Mouse (Mus musculus) testis, adult 2 months (tissue): ENCODE measurements around the gene Fam110a. TPM values are rescaled to one million over a fixed set of nuclear protein-coding genes. Genes with fewer than 3 reads are reported as not detected.
"Not testable (repeated sequence)": the region's sequence is repeated elsewhere in the genome, so short reads cannot be mapped to it uniquely, and the experiment has no call there.

Source experiments
- H3K27ac ChIP-seq: fragments of 200-500 bp; 2 replicates; pipeline ENCODE4 v1.5.1; 2012; ENCODE audit warnings: low read depth, low read length; ENCODE audit not compliant: control insufficient read depth, insufficient read depth
- H3K27me3 ChIP-seq: fragments of 200-500 bp; 2 replicates; pipeline ENCODE4 v1.6.1; 2012; ENCODE audit warnings: mild to moderate bottlenecking, low read length, moderate library complexity; ENCODE audit not compliant: control insufficient read depth, insufficient read depth
- H3K36me3 ChIP-seq: fragments of 200-500 bp; 2 replicates; pipeline ENCODE4 v1.6.1; 2012; ENCODE audit warnings: mild to moderate bottlenecking, low read length; ENCODE audit not compliant: control insufficient read depth, insufficient read depth
- H3K4me1 ChIP-seq: fragments of 200-500 bp; 2 replicates; pipeline ENCODE4 v1.6.1; 2012; ENCODE audit warnings: low read length; ENCODE audit not compliant: control insufficient read depth, insufficient read depth
- H3K4me3 ChIP-seq: fragments of 200-500 bp; 2 replicates; pipeline ENCODE4 v1.5.1; 2012; ENCODE audit warnings: low read depth, mild to moderate bottlenecking, low read length, moderate library complexity, mixed read lengths; ENCODE audit not compliant: control insufficient read depth
- CTCF ChIP-seq: fragments of 200-500 bp; IDR thresholded peaks from 2 replicates; pipeline ENCODE4 v1.5.1; 2012; ENCODE audit warnings: low read depth, mild to moderate bottlenecking, inconsistent platforms, low read length, moderate library complexity; ENCODE audit not compliant: control insufficient read depth, insufficient read depth, insufficient replicate concordance
- POLR2A ChIP-seq: fragments of 200-500 bp; IDR thresholded peaks from 2 replicates; pipeline ENCODE4 v1.6.1; 2012; ENCODE audit warnings: low read depth, mild to moderate bottlenecking, inconsistent platforms, low read length, moderate library complexity; ENCODE audit not compliant: control insufficient read depth
- polyA plus RNA-seq: library from polyadenylated mRNA; depleted of rRNA; stranded (reverse); fragments of >200 nt; gene quantifications from 2 replicates; pipeline ENCODE4 v1.2.3, GENCODE M21; 2012

Fam110a gene
- polyA plus RNA-seq, 1 experiment, result 175 TPM

GRCm38 (mm10) chr2:152000735-152001134 lies 20.7 kb upstream of the Fam110a start:
- H3K27me3 ChIP-seq, result no peaks in the 10 kb centered on the region
- peak overlapping the region; percentile 34; the same call in 1 of the 2 replicates for H3K27ac ChIP-seq
- TF ChIP-seq POLR2A, result peak; percentile 30; the same call in 1 of the 2 replicates
- no peak for TF ChIP-seq CTCF
- peaks cover 4% of the 10 kb centered on the region for H3K4me1 ChIP-seq
- H3K4me3 ChIP-seq, result peak overlapping the region; percentile 58
- no peaks in the 10 kb centered on the region for H3K36me3 ChIP-seq

GRCm38 (mm10) chr2:152000291-152000679 lies 20.3 kb upstream of the Fam110a start:
- Histone ChIP-seq H3K27ac (peak overlapping the region; percentile 34; the same call in 1 of the 2 replicates), H3K4me1 (peaks cover 4% of the 10 kb centered on the region), H3K36me3 (no peaks in the 10 kb centered on the region), H3K4me3 (peak overlapping the region; percentile 58), H3K27me3 (no peaks in the 10 kb centered on the region)
- TF ChIP-seq CTCF (no peak), POLR2A (no peak)

GRCm38 (mm10) chr2:151999669-152000290 lies 19.8 kb upstream of the Fam110a start:
- peaks cover 4% of the 10 kb centered on the region for H3K4me1 ChIP-seq
- no peaks in the 10 kb centered on the region for H3K36me3 ChIP-seq
- H3K27ac ChIP-seq, result peak overlapping the region; percentile 40
- no peak for TF ChIP-seq POLR2A
- no peak for TF ChIP-seq CTCF
- peak overlapping the region; percentile 58 for H3K4me3 ChIP-seq
- no peaks in the 10 kb centered on the region for H3K27me3 ChIP-seq

- TF ChIP-seq POLR2A, result no peak
- no peak for TF ChIP-seq CTCF
Observed at GRCm38 (mm10) chr2:151998932-151999331, 18.9 kb upstream of the Fam110a start.

GRCm38 (mm10) chr2:151998505-151998899 lies 18.5 kb upstream of the Fam110a start:
- no peaks in the 10 kb centered on the region for H3K36me3 ChIP-seq

More at GRCm38 (mm10) chr2:151998932-151999331, 18.9 kb upstream of the Fam110a start:
- H3K36me3 ChIP-seq, result no peaks in the 10 kb centered on the region
- H3K4me1 ChIP-seq, result peaks cover 10% of the 10 kb centered on the region
- H3K4me3 ChIP-seq, result no peak overlapping the region
- no peak overlapping the region for H3K27ac ChIP-seq
- H3K27me3 ChIP-seq, result no peaks in the 10 kb centered on the region

GRCm38 (mm10) chr2:151997776-151998504 lies 17.9 kb upstream of the Fam110a start:
- no peaks in the 10 kb centered on the region for H3K36me3 ChIP-seq
- H3K4me1 ChIP-seq, result peaks cover 10% of the 10 kb centered on the region
- no peaks in the 10 kb centered on the region for H3K27me3 ChIP-seq
- H3K27ac ChIP-seq, result no peak overlapping the region
- TF ChIP-seq CTCF (no peak), POLR2A (no peak)
- H3K4me3 ChIP-seq, result no peak overlapping the region

More at GRCm38 (mm10) chr2:151998505-151998899, 18.5 kb upstream of the Fam110a start:
- Histone ChIP-seq H3K4me3 (no peak overlapping the region), H3K4me1 (peaks cover 10% of the 10 kb centered on the region), H3K27ac (no peak overlapping the region), H3K27me3 (no peaks in the 10 kb centered on the region)
- no peak for TF ChIP-seq CTCF
- TF ChIP-seq POLR2A, result no peak

- not testable (repeated sequence) for H3K4me3 ChIP-seq, H3K36me3 ChIP-seq, H3K27me3 ChIP-seq, H3K27ac ChIP-seq
- peaks cover 10% of the 10 kb centered on the region for H3K4me1 ChIP-seq
Observed at GRCm38 (mm10) chr2:151997190-151997575, 17.2 kb upstream of the Fam110a start.
